Mouse (Mus musculus): Measurements from ENCODE around the gene Plxnd1. TPM values are rescaled to one million over a fixed set of nuclear protein-coding genes. Genes with fewer than 3 reads are reported as not detected.

Plxnd1 gene
- total RNA-seq, 1 experiment from 2014 or later, result 17.6 TPM

DNA sequence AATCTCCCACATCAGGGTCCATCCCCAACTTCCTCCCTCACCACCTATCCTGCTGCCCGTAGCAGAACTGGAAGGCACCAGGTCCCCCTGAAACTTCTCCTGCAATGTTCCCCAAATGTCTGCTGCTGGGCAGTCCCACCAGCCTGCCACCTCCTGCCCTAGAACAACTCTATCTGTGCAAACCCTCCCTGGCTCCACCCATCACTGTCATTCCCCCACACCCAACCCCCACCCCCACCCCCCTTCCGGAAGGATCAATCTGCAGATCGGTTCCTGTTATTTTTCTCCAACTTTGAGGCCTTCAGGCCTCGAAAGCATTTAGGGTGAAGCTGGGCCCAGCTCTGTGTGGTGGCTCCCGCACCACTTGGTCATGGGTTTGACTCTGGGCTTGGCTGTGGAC is 8.7 kb upstream of the Plxnd1 start:
- ATAC-seq (replicated peaks; ENCODE audit: insufficient number of reproducible peaks, low FRiP score, low TSS enrichment, poor library complexity, severe bottlenecking), result no peak

DNA sequence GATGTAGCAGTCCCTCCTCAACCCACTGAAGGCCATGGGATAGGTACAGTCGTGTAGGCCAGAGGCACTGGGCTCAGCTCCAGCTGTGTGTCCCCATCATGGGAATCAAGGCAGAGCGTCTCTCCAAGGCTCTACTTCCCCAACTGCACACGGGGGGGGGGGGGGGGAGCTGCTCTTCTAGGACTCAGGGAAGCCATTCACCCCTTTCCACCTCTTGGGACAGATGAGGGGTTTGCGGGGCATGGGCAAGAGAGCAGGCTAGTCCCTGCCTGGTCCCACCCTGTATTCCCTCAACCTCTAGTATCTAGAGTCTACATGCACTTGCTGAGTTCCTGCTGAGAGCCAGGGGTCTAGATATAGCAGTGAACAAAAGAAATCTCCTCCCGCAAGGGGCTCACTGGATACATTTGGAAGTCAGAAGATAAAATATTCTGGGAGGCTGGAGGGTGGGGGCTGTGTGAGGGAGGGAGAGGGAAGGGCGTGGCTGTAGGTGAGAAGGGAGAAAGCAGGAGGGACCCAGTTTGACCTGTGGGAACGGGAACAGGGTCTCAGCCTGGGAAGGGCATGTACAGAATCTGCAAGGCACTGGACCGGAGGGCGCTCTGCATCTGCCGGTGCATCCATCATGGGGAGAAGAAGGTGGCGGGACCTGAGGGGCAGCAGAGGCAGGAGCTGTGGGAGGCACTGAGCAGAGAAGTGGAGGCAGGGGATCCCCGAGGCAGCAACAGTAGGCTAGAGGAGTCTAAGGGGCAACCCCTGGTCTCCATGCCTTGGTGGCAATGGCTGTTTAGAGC is 7.7 kb upstream of the Plxnd1 start:
- no peak for ATAC-seq (replicated peaks; ENCODE audit: insufficient number of reproducible peaks, low FRiP score, low TSS enrichment, poor library complexity, severe bottlenecking)

DNA sequence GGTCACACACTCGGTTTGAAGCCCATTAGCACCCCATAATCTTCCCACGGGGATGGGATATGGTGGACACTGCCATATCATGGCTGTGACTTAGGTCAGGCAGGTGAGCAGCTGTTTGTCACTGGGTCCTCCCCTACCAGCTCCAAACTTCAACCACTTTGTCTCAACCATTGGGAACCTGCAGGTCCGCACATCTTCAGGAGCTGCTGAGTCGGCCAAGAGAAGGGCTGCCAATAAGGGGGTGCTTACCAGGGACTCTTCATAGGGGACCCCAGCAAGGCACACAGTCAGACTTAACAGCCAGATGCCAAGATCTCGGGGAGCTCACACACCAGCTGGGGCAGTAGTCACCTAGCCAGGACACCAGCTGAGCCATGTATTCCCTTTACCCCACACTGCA is 6.0 kb upstream of the Plxnd1 start:
- no peak for ATAC-seq (replicated peaks; ENCODE audit: insufficient number of reproducible peaks, low FRiP score, low TSS enrichment, poor library complexity, severe bottlenecking)

DNA sequence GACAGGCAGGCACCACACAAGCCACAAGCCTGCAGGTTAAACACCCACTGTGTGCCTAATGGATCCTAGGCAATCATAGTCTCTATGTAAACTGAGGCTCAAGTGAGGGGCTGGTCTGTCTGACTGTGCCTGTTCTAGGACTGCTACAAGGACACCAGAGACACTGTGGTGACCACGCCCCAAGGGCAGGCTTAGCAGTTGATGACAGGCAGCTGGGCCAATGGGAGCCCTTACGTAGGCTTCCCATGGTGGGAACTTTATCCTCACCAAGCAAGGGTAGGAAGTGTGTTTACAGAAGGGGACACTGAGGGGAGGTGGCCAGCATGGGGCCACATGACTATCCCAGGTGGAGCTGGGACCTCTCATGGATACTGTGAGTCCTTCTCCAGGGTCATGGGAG is 4.4 kb upstream of the Plxnd1 start:
- ATAC-seq (replicated peaks; ENCODE audit: insufficient number of reproducible peaks, low FRiP score, low TSS enrichment, poor library complexity, severe bottlenecking), result no peak

DNA sequence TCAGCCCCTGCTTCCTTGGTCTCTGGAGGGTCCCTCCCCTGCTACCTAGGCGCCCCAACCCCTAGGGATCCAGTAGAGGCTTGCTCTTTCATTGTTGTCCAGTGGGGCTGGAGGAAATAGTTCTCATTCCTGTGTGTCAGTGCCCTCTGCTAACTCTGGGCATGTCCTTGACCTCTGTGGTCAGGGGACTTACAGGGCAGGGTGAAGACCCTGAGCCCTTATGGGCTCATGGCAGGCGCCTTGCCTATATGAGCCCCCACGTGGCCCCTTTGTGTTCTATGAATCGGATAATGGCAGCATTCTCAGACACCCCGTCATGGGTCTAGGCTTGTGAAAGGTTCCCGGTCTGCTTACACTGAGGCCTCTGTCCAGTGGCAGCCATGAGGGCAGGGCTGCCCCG is 4.0 kb upstream of the Plxnd1 start:
- no peak for ATAC-seq (replicated peaks; ENCODE audit: insufficient number of reproducible peaks, low FRiP score, low TSS enrichment, poor library complexity, severe bottlenecking)

DNA sequence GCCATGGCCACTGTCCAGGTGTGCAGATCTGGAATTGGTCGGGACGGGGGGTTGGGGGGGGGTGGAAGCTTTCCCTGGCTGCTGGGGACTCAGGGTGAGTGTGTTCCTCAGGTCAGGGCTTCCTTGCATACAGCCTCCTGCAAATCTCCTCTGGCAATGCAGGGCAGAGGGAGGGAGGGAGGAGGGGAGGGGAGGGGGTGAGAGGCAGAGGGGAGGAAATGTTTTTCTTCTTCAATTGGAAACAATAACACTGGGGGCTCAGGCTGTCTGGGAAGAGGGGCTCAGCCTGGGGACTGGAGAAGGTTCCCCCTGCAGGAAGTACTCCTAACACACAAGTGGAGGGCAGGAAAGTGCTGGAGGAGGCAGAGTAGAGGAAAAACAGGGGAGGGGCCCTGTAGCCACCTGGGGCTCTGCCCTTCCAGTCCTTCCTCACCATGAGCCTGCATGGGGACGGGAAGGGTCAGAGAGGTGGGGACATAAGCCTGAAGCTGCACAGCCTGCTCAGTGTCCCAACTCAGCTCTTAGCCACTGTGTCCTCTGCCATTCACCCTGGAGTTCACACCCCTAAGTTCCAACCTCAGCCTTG is 3.0 kb upstream of the Plxnd1 start:
- no peak for ATAC-seq (replicated peaks; ENCODE audit: insufficient number of reproducible peaks, low FRiP score, low TSS enrichment, poor library complexity, severe bottlenecking)

DNA sequence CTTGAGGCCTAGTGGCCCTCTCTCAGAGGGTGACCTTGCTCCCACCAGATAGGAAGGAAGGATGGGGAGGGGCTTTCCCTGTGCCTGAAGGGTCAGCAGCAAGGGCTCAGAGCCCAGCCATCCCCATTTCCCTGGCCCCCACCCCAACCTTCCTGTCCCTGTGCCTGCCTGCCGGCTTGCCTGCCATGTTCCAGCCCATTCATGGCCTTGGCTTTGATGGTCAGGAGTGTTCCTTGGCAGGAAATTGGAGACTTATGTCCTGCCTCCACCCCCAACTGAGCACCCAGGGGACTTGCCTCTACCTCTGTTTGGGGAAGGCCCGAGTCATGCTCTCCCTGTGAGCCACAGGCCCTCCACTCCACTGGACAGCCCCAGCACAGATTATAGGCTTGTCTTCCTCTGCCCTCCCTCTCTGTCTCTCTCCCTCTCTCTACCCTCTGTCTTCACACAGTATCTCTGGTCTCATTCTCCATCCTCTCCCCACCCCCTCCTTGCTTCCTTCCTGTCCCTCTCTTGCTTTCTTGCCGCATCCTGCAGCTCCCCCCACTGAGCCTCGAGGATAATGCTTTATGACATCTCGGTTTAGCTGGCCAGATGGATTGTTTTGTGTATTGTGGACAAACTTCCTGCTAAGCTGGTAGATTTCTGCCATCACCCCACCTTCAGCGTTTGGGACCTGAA is 1.5 kb upstream of the Plxnd1 start:
- no peak for ATAC-seq (replicated peaks; ENCODE audit: insufficient number of reproducible peaks, low FRiP score, low TSS enrichment, poor library complexity, severe bottlenecking)

DNA sequence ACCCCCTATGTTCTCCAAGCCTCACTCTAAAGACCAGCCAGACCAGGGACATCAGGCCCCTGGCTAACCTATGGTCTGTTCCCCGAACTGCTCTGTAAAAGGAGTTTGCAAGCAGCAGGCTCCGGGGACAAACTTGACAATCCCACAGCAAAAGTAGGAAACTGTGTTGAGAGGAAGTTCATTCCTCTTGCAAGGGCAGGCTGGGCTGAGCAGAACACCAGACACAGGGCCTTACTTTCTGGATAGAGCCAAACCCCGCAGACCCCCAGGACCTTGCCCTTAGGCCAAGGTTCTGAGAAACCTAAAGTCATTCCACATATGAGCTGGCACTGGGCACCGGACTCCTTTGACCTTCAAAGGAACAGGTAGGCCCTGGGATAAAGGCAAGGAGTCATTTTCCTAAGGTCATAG is 731 bp upstream of the Plxnd1 start:
- ATAC-seq (replicated peaks; ENCODE audit: insufficient number of reproducible peaks, low FRiP score, low TSS enrichment, poor library complexity, severe bottlenecking), result no peak

DNA sequence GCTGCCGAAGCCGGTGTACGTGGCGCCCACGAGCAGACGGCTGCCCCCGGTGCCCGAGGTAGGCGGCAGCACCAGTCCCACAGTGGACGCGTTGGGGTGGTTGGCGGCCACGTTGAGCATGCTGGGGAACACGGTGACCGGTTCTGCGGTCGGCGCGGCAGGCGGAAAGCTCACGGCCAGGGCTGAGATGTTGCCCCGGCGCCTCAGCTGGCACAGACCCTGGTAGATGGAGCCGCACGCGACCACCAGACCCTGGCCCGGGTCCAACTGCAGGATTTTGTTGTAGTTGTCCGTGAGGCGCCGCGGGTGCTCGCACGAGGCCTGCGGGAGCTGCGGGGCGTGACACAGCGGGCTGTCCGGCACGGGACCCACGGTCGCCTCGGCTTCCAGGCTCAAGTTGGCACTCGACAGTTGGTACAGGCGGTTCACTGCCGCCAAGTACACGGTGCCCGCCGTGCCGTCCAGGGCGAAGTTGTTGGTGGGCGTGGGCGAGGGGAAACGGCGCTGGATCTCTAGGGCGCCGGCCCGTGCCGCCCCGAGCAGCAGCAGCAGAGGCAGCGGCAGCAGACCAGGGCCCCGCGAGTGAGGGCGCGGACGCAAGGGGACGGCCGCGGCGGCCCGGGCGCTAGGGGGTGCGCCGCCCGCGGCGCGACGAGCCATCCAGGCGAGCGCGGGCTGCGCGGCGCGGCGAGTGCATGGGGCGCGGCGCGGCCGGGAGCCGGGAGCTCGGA is 494 bp downstream of the Plxnd1 start:
- ATAC-seq (replicated peaks; ENCODE audit: insufficient number of reproducible peaks, low FRiP score, low TSS enrichment, poor library complexity, severe bottlenecking), result no peak

DNA sequence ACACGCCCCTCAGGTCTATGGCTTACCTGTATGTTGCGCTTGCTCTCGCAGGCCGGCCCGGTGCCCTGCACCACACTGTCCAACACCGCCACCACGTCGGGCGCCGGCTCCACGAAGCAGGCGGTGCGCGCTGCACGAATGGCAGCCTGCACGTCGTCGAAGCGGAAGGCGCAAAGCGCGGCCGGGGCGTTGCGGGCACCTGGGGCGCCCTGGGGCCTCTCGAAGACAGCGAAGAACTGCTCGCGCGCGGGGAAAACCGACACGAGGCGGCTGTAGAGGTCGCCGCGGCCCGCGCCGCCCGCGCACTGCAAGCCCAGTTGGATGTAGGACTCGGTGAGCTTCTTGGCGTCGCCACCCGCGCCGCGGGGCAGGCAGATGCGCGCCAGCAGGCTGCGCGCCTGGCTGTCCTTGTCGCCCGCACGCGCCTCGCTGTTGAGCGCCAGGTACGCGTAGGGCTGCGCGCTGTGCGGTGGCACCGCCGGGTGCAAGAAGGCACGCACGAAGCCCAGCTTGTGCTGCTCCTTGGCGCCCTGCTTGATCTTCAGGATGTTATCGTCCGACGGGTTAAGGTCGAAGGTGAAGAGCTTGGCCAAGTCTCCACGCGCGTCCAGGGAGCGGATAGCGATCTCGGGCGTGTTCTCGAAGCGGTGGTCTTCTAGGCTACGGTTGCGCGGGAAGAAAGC is 1.2 kb downstream of the Plxnd1 start:
- ATAC-seq (replicated peaks; ENCODE audit: insufficient number of reproducible peaks, low FRiP score, low TSS enrichment, poor library complexity, severe bottlenecking), result no peak

DNA sequence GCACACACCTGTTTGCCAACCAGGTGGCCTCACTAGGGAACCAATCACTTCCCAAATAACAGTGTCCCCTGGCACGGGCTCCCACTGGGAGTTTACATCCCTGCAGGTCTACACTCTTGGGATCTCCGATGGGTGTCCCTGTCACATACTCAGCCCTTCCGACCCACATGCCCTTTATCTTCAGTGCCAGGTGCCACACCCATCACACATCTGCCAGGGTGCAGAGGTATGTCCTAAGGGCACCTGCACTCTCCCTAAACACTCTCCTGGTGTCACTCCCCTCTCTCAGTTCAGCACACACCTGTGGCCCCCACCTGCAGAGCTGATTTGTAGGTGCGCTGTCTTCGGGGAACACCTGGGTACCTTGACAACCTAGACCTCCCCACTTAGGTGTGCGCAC is 1.8 kb downstream of the Plxnd1 start:
- ATAC-seq (replicated peaks; ENCODE audit: insufficient number of reproducible peaks, low FRiP score, low TSS enrichment, poor library complexity, severe bottlenecking), result no peak

DNA sequence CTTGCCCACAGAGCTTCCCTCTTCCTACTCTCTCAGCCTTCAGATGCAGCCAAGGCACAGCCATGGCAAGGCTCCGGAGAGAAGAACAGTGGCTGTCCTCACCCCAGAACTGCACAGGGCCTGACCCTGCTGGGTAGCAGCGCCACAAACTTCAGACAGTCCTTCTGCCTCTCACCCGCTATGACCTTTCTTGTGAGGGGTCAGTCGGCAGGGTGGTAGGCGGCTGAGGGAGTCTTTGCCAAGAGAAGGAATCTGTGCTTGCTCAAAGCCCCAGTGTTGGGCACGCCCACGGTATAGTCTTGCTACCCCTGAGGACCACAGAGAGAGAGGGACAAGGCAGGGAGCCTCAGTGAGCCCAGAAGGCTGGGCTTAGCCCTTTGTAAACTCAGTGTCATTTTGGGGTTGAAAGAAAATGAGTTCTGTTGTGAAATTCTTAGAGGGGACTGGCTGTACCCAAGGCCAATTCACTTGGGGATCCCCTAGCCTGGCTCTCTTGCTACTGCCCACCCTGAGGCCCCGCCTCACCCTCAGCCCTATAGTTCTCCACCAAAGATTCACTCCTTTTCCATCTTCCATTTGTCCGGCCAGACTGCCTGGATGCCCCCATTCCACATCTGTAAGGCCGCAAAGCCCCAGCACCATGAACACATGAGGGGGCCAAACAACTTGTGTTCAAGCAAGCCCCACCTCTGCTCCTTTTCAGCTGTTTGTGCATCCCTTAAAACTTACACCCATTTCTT is 2.8 kb downstream of the Plxnd1 start:
- no peak for ATAC-seq (replicated peaks; ENCODE audit: insufficient number of reproducible peaks, low FRiP score, low TSS enrichment, poor library complexity, severe bottlenecking)

DNA sequence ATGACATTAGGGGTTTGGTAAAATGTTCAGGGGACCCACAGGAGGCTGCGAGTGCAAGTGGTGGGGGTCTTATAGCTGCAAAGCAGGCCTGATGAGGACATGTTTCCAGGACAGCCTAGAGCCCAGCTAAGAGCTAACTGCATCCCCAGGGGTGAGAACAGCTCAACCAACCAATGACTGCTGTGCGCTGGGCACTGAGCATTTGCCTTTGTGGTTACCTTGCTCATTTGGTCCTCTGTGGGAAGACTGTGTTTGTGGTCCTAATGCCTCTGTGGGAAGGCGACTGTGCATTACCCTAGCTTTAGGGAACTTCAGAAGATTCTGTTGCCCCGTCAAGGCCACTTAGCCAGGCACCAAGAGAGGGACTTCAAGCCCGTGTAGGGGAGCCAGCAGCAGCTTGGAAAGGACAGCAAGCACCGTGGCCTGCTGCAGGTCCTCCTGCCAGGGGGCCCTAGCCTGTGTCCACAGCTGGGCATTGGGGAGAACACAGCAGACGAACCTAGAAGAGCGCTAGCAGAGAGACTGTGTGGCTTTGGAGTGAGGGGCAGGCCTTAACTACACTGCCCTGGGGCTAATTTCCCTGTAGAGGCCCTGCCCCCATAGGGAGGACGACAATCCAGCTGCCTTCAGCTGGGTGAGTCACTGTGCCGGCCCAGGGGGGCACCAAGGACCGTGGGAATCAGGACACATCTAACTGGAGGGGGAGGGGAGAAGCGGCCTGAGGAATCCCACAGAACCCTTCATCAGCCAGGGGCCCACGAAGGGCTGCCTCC is 3.5 kb downstream of the Plxnd1 start:
- no peak for ATAC-seq (replicated peaks; ENCODE audit: insufficient number of reproducible peaks, low FRiP score, low TSS enrichment, poor library complexity, severe bottlenecking)

DNA sequence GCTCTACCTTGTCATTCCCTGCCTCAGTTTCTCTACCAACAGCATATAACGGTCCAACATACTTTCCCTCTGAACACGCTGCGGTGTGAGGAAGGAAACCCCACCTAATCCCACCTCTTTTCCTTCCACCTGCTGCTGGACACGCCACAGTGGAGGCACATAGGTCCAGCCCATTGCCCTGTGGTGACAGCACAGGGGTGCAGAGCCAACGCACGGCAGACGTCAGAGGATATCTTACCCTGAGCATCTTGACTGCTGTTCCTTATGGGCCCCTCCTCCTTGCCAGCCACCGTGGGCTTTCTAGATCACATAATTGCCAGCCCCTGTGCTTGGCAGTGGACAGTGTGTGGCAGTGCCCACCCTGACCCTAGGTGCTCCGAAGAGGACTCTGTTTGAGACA is 4.3 kb downstream of the Plxnd1 start:
- no peak for ATAC-seq (replicated peaks; ENCODE audit: insufficient number of reproducible peaks, low FRiP score, low TSS enrichment, poor library complexity, severe bottlenecking)

DNA sequence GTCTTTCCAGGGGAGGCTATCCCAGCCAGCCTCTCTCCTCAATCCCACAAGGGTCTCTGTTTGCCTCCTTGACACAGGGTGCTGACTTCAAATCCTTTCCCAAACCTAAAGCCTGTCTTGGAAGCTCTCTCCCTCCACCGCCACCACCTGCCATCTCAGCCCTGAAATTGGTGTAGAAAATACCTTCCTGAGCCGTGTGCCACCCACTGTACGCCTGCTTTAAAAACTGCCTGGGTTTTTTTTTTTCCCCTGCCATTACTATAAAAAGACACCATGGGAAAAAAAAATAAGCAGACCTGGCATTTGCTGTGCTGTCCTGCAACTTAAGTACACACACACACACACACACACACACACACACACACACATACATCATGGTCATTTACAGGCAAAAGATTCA is 4.7 kb downstream of the Plxnd1 start:
- no peak for ATAC-seq (replicated peaks; ENCODE audit: insufficient number of reproducible peaks, low FRiP score, low TSS enrichment, poor library complexity, severe bottlenecking)

DNA sequence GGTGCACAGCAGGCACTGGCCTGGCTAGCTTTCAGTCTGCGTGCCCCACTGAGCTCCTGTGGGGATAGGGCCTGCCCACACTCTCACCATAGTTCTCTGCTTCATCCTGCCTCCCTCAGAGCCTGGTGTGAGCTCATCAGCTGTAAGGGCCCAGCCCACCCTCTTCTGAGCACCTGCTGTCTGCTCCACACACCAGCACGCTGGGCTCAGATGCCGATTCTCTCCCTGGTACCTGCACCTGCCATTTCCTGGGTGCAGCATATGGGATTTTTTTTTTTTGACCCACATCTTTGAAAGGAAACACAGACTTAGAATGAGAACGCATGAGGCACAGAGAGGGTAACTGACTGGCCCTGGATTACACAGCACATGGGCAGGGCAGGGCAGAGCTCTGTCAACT is 5.2 kb downstream of the Plxnd1 start:
- ATAC-seq (replicated peaks; ENCODE audit: insufficient number of reproducible peaks, low FRiP score, low TSS enrichment, poor library complexity, severe bottlenecking), result no peak

DNA sequence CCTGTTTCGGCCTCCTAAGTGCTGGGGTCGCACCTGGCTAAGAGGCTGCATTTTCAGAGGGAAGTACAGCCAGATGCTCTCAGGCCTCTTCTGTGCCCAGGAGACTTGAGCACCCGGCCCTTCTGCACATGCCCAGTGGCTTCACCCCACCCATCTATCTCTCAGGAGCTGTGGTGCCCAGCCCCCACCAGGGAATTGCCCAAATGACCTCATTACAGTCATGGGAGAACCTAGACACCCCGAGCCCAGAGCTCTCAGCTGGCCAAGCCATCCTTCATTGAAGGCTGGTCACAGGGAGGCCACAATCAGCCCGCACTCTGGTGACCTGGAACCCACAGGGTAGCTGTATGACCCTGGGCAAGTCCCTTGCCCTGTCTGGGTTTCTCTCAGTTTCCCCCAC is 5.8 kb downstream of the Plxnd1 start:
- ATAC-seq (replicated peaks; ENCODE audit: insufficient number of reproducible peaks, low FRiP score, low TSS enrichment, poor library complexity, severe bottlenecking), result no peak

Data from monocyte, adult 5-6 weeks (primary cell).